Mouse (Mus musculus) testis, postnatal 10 days (tissue): ENCODE measurements at regions not wholly inside any gene's neighbourhood (a gene's known extent, or its start where the extent isn't known, plus 50 kb on each side); places are given as distances from the start of the nearest gene placed in this dataset.

ENCODE experiments used
- DNase-seq: peaks from one replicate; pipeline ENCODE4 v3.0.0; 2021; ENCODE audit warnings: low spot score

DNA sequence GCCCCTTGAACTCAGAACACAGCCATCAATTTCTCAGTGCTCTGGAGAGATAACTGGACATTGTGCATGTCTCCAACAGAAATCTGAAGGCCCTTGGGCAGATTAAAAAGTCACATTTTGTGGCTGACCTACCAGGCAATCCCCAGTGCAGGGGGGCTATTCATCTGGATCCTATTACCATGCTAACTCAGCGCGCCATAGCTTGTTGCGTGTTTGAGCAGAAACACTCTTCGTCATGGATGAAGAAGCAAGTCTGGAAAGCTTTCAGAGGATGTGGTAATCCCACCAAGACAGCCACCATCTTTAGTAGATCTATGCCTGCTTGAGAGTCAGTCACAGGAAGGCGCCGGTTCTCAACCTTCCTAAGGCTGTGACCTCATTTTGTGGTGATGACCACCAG lies 243.9 kb downstream of the Sipa1l2 start:
- no peak for DNase-seq

DNA sequence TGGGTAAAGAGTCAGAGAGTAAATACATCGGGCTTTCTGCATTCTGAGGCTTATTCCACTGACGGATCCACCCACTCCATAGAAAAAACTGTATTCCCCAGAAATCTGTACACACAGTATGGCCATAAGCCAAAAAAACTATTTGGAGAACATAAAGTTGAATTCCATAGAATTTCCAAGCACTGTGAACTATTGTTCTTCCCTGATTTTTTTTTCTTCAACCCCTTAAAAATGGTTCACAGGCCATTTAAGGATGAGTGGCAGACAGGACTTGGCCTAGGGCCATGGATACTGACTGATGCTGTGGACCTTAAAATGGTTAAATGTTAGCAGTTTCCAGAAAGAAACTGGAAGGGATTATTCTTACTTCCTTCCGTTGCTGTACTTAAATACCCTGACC lies 247.0 kb downstream of the Sipa1l2 start:
- DNase-seq, result no peak

DNA sequence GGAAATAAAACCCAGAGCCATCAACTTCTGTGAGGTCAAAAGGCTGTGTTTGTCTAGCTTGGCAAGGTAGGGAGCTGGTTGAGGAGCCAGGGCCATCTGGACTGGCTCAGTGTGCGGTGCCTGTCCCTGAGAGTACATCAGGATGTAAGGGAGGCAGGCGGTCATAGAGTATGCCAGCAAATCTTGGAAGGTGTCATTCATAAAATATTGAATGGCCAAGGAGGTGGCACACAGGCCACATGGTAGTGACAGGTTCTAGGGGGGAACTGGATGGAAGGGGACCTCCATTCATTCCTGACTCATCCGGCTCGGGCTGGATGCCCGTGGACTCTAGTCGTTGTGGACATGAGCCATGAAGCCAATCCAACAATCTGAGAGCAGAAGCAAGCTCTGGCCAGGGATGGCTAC lies 252.0 kb downstream of the Sipa1l2 start:
- DNase-seq, result no peak

DNA sequence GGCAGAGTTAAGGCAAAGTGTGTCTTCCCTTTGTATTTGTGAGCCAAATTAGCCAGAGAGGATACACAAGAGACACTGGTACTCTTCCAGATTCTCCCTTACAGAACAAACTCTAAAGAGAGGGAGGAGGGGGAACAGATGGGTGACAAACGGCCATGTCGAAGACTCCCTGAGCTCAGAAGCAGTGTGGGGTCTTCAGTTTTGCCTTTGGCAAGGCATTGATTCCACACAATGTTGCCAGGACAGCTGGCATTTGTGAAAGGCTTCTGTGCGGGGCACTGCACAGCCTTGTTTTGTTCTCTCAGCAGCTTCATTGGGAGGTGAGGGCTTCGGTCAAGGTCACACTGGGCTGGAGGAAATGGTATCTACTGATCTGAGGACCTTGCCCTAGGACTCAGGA lies 253.9 kb downstream of the Sipa1l2 start:
- DNase-seq, result no peak

DNA sequence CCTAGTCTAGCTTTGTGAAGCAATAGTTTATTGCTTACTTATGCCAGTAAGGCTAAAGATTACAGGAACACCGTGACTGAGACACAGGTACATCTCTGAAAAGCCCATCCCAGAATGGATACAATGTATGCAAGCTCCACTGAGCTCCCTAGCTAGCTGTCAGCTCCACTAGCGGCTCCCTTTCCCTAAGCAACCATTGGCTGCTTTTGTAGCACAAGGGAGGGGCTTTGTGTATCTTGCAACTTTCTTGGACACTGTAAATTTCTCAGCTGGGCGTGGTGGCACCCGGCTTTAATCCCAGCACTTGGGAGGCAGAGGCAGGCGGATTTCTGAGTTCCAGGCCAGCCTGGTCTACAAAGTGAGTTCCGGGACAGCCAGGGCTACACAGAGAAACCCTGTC lies 254.6 kb downstream of the Sipa1l2 start:
- DNase-seq, result no peak

DNA sequence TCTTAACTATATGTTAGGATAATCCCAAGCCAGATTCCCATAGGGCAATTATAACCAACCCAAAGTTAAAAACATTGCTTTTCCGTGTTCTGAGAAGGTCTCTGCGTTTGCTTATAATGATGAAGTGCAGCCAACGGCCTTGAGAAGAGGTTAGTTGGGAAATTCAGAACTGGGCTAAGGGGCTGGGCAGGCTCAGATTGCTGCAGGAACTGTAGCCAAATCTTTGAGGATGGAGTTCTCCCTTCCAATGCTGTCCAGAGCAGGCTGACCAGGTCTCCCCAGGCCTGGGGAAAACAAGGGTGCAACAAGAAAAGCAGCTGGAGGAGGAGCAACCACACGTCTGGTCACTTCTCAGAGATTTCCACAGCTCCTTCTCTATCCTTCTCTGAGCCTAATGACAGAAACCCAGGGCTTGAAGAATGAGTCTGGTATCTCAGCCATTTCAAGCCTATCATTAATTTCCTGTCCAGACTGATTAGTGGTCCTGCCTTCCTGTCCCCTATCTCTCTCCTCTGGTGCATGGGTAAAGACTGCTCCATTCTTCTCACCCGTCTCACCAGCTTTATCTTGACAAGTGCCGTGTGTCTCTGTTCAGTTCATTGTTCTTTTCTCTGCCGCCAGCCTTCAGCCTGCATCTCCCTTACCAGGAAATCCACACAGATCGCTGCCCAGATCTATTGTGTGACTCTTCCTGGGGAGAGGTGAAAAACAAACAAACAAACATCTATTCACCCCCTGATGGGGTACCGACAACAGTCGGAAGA lies 255.2 kb downstream of the Sipa1l2 start:
- no peak for DNase-seq

DNA sequence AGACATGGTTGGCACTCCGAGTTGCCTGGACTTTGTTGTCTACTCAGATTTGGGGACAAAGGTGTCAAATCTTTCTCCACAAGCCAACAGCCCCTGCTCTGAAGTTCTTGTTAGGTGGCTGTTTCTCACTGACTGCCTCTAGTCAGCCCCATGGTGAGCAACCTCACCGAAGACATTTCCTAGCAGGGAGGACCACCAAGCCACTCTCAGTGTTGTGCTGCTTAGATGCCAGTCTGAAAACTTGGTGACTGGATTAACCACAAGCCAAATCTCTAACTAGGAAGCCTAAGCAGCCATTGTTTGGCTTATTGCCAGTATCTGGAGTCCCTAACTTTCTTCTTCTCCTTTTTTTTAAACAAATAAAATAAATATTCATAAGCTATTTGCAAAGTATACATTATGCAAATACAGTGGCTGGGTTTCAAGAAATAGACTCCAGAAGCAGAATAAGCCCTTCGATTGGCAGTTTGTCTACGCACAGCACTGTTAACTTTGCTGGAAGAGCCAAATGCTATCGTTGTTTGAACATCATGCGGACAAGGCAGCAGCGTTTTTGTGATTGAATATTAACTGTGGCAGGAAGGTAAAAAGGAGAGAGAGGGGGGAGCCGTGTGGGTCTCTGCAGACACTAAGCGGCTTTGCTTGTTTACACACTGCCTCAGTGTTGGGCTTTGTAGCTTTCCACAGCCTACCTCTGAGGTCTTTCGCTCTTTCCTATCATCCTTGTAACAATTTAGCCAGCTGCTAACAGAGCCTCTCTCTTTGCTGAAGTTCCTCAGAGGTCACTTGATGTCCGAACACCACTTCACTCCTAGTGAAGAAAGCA lies 257.4 kb downstream of the Disc1 start:
- no peak for DNase-seq
